Mouse (Mus musculus) cerebellum, adult 2 months (tissue): ENCODE data around the gene St8sia6.

ENCODE experiments used
- CTCF ChIP-seq: fragments of 200-500 bp; IDR thresholded peaks from 2 replicates; pipeline ENCODE4 v1.5.1; 2011; ENCODE audit warnings: low read depth, mild to moderate bottlenecking, control low read depth, low read length, moderate library complexity, borderline replicate concordance; ENCODE audit not compliant: insufficient read depth
- POLR2A ChIP-seq: fragments of 200-500 bp; IDR thresholded peaks from 2 replicates; pipeline ENCODE4 v1.6.1; 2011; ENCODE audit warnings: low read length, control low read depth, borderline replicate concordance; ENCODE audit not compliant: insufficient read depth

GRCm38 (mm10) chr2:13749176-13749575, 44.7 kb downstream of the St8sia6 start:
- no peak for TF ChIP-seq CTCF
- no peak for TF ChIP-seq POLR2A
